Mouse (Mus musculus): ENCODE measurements around the gene Rad51b. TPM values are rescaled to one million over a fixed set of nuclear protein-coding genes. Genes with fewer than 3 reads are reported as not detected.
A peak's percentile ranks its signal among the peaks of the same experiment; 100 is the strongest.

The Rad51b gene
- total RNA-seq, 2 experiments from 2014 or later, result 0.36 TPM; not detected in 1

- no peak overlapping the region for H3K4me3 ChIP-seq
- DNase-seq (ENCODE audit: extremely low spot score in 1 of 2, low spot score in 2 of 2), result no peak
- TF ChIP-seq CTCF (IDR thresholded peaks at IDR 0.05), result no peak
- intact Hi-C loops (cut with DNase I), result no loop called here
- no peak overlapping the region for H3K27ac ChIP-seq
These were observed 417.4 kb downstream of the Rad51b start for GRCm38 (mm10) chr12:79714484-79714883.

DNA sequence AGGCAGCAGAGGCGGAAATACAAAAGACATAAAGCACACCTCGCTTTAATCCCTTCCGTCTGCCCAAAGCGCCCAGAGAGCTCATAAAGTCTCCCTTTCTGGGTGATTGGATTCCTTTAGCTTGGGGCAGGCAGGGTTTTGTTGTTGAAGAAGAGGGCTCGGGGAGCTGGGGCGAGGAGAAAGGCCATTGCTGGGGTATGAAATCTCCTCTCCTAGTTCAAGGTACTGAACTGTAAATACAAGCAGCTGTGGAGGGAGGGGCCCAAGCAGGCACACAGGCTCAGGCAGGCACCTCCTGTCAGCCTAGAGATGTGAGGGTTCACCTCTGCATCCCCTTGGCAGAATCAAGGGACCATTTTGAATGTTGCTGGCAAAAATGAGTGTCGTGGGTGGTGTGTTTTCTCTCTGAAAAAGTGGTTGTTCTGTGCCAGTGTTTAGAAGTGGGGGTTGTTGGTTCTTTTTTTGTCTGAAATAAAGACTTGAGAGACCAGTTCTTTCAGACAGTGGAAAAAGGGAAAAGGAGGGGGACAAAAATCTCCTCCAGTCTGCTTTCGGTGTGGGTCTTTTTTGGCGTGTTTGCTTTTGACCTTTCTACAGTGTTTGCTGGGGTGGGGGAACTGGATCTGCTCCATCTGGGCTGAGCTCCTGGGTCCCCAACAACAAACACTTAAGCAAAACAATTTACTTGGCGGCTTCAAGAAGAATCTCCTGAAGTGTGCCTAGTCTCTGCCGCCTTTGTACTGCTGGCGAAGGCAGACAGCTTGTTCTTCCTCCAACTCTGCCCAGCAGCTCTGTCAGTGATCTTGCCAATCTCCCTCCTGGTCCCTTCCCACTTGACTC is 418.6 kb downstream of the Rad51b start:
- DNase-seq (ENCODE audit: extremely low spot score in 1 of 2, low spot score in 2 of 2), result no peak
- no peak overlapping the region for H3K27ac ChIP-seq

GRCm38 (mm10) chr12:79719091-79719846 is 422.2 kb downstream of the Rad51b start:
- no peak for DNase-seq (ENCODE audit: extremely low spot score in 1 of 2, low spot score in 2 of 2)
- intact Hi-C loops (cut with DNase I), result no loop called here
- Histone ChIP-seq H3K27ac (no peak overlapping the region), H3K4me3 (no peak overlapping the region)
- no peak for TF ChIP-seq CTCF (IDR thresholded peaks at IDR 0.05)

More for the DNA sequence above, 418.6 kb downstream of the Rad51b start:
- TF ChIP-seq CTCF (IDR thresholded peaks at IDR 0.05), result no peak
- H3K4me3 ChIP-seq, result no peak overlapping the region
- intact Hi-C loops (cut with DNase I), result no loop called here

GRCm38 (mm10) chr12:79719847-79720201 is 422.7 kb downstream of the Rad51b start:
- no peak overlapping the region for H3K4me3 ChIP-seq
- no peak overlapping the region for H3K27ac ChIP-seq
- no peak for DNase-seq (ENCODE audit: extremely low spot score in 1 of 2, low spot score in 2 of 2)
- intact Hi-C loops (cut with DNase I), result no loop called here
- no peak for TF ChIP-seq CTCF (IDR thresholded peaks at IDR 0.05)

GRCm38 (mm10) chr12:79724875-79725274 is 427.8 kb downstream of the Rad51b start:
- no peak for DNase-seq (ENCODE audit: extremely low spot score in 1 of 2, low spot score in 2 of 2)
- H3K27ac ChIP-seq, result no peak overlapping the region
- no peak for TF ChIP-seq CTCF (IDR thresholded peaks at IDR 0.05)
- H3K4me3 ChIP-seq, result no peak overlapping the region
- intact Hi-C loops (cut with DNase I), result no loop called here

DNA sequence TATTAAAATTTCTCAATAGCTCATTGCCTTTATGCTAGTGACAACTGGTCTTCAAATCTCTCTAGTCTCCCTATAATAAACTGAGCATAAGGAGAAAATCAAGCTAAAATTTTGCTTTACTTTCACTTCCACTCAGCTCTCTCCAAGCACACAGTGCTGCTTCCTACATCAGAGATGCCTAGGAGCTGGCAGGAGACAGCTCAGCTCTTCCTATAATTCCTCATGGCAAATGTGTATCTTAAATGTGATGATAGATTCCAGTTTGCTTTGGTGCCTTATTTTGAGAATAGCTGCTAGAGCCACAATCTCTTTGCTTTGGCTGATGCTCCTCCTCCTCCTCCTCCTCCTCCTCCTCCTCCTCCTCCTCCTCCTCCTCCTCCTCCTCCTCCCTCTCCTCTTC is 428.6 kb downstream of the Rad51b start:
- DNase-seq (ENCODE audit: extremely low spot score in 1 of 2, low spot score in 2 of 2), result no peak
- no peak for TF ChIP-seq CTCF (IDR thresholded peaks at IDR 0.05)
- intact Hi-C loops (cut with DNase I), result no loop called here
- Histone ChIP-seq H3K4me3 (no peak overlapping the region), H3K27ac (peak overlapping the region; percentile 34; the same call in 1 of the 2 replicates)

GRCm38 (mm10) chr12:79726116-79726515 is 429.0 kb downstream of the Rad51b start:
- no peak for TF ChIP-seq CTCF (IDR thresholded peaks at IDR 0.05)
- DNase-seq (ENCODE audit: extremely low spot score in 1 of 2, low spot score in 2 of 2), result no peak
- H3K27ac ChIP-seq, result peak overlapping the region; percentile 50; the same call in 1 of the 2 replicates
- no peak overlapping the region for H3K4me3 ChIP-seq
- intact Hi-C loops (cut with DNase I), result no loop called here

- intact Hi-C loops (cut with DNase I), result loop anchor here (1.0 kb wide), 1 partner anchor 198 kb away; no protein-coding TSS in a partner anchor
- TF ChIP-seq CTCF (IDR thresholded peaks at IDR 0.05), result no peak
- no peak overlapping the region for H3K4me3 ChIP-seq
- no peak for DNase-seq (ENCODE audit: extremely low spot score in 1 of 2, low spot score in 2 of 2)
- H3K27ac ChIP-seq, result no peak overlapping the region; the same call in 1 of the 2 replicates
These were observed 429.9 kb downstream of the Rad51b start for GRCm38 (mm10) chr12:79726959-79727358.

- intact Hi-C loops (cut with DNase I), result loop anchor here (10.0 kb wide), 1 partner anchor 385 kb away; the partner anchor contains the start of gene Zfp36l1
- no peak for TF ChIP-seq CTCF (IDR thresholded peaks at IDR 0.05)
- Histone ChIP-seq H3K4me3 (no peak overlapping the region), H3K27ac (no peak overlapping the region)
- DNase-seq (ENCODE audit: extremely low spot score in 1 of 2, low spot score in 2 of 2), result no peak
These were observed 432.9 kb downstream of the Rad51b start for GRCm38 (mm10) chr12:79729926-79730506.

GRCm38 (mm10) chr12:79731905-79732304 is 434.8 kb downstream of the Rad51b start:
- Histone ChIP-seq H3K4me3 (no peak overlapping the region), H3K27ac (no peak overlapping the region)
- DNase-seq (ENCODE audit: extremely low spot score in 1 of 2, low spot score in 2 of 2), result no peak
- intact Hi-C loops (cut with DNase I), result loop anchor here (10.0 kb wide), 1 partner anchor 383 kb away; the partner anchor contains the start of gene Zfp36l1
- TF ChIP-seq CTCF (IDR thresholded peaks at IDR 0.05), result no peak

DNA sequence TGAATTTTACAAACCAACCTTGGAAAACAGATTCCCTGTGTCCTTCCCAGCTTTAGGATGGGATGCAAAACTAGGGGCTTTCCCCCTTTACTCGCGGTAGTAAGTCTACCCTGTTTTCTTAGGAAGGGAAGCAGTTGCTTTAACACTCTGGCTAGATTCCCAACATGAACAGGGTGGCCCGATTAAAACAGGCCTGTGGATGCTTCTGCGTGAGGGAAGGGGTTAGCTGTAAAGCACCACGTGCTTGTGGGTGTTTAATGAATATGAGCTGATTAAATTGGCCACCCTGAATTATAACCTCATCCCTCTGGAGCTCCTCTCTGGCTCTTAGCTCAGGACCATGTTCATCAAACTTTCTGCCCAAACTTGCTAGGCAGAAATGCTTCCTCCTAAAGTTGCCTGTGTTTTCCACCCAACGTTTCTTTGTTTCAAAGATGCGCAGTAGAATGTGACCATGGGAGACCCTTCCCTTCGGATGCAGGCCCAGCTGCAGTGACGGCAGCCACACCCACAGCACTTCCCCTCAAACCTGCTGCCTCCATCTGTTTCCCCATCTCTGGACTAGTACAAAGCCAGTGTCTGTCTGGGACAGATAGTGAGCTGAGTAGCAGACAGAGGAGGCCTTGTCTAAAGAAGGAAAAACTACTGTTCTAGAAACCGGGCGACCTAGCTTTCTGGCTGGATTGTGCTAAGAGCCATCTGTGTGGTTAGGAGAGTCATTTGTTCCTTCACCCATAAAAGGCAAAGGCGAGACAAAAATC is 435.5 kb downstream of the Rad51b start:
- TF ChIP-seq CTCF (IDR thresholded peaks at IDR 0.05), result no peak
- DNase-seq (ENCODE audit: extremely low spot score in 1 of 2, low spot score in 2 of 2), result no peak
- intact Hi-C loops (cut with DNase I), result loop anchor here (10.0 kb wide), 1 partner anchor 382 kb away; the partner anchor contains the start of gene Zfp36l1
- no peak overlapping the region for H3K27ac ChIP-seq
- H3K4me3 ChIP-seq, result no peak overlapping the region

Data from left cerebral cortex, adult 2 months (tissue).